Mouse (Mus musculus) liver, embryonic 14.5 days (tissue): ENCODE data around the gene Clec12a.

ENCODE experiments used
- CTCF ChIP-seq: IDR thresholded peaks from 2 replicates; pipeline ENCODE4 v1.5.1; 2016; ENCODE audit warnings: antibody characterized with exemption, low read depth, control low read depth
- EP300 ChIP-seq: IDR thresholded peaks from 2 replicates; pipeline ENCODE4 v1.6.1; 2016; ENCODE audit warnings: antibody characterized with exemption, low read depth

DNA sequence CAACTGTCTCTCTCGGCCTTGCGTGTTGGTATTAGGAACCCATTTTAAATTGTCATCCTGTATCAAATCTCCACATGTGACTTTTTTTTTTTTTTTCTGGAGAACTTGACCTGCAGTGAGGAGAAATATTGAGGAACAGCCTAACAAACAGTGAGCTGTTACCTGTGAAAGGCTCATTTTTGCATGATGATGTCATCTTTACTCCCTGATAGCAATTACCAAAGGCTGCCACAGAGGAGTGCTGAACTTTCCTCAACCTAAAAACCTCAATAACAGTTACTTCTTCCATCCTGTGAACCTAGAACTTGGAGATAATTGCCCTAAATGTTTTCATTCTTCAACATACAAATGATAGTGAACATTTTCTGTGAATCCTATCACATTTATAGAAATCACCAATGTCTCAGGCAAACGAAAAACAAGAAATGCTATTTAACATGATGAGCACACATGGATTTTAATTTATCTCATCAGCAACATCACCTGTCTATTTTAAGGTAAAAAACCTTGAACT is 27.8 kb upstream of the Clec12a start:
- TF ChIP-seq CTCF (no peak), EP300 (no peak)
